Mouse (Mus musculus) erythroblast, embryonic 14.5 days (primary cell): Measurements from ENCODE around the gene Efhd2.

Source experiments
- GATA1 ChIP-seq: IDR thresholded peaks from 2 replicates; pipeline ENCODE4 v1.6.1; 2012; ENCODE audit warnings: low read length, inconsistent platforms, mixed read lengths
- TAL1 ChIP-seq: IDR thresholded peaks from 3 replicates; pipeline ENCODE4 v1.6.1; 2012; ENCODE audit warnings: low read length, inconsistent platforms, mixed read lengths

DNA sequence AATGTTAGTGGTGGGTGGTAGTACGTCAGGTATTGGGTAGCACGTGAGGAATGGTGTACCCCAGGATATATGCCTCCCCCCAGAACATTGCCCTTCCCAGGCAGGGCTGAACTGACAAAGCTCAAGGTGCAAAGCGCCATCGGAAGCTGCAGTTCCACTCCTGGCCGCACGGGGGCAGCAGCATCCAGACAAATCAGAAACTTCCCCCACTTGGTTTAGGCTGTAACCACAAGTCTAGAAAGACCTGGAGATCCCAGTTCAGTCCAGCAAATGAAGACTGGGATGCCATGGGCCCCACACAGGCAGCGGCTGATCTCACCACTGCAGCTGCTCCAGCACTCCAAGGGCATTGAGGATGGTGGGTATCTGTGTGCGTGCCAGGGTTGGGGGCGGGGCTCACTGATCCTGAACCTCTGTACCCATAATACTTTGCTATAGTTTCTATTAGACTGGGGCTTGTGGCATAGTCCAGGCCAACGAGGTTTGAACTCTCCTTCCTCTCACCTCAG, 17.2 kb downstream of the Efhd2 start:
- TF ChIP-seq GATA1 (no peak), TAL1 (no peak)
